ENCODE assay signal across 7 mouse cellular contexts in the genomic region with DNA sequence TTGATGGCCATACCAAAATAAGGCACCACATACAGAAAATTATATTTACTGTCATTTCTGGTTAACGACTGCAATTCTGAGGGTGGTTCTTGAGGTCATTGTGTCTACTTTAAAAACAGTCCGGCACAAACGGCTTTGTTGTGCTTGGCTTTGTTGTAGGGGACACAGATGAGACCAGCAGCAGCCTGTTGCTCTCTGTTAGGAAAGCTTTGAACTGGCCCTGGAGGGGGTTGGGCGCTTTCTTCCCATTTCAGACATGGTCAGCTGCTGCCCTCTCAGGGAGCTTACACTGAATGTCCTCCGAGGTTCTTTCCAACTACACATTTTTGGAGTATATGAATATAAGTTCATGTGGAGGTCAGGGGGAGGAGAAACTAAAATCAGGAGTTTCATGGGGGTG.
DNase-seq lines count a peak whose midpoint lies in the region; ATAC-seq lines count a peak whose summit lies in the region.

No protein-coding gene starts in this region.

- no peak overlapping the region for H3K4me3 ChIP-seq in midbrain, embryonic 11.5 days (ENCODE audit: low read depth, low read length)
- no peak overlapping the region for H3K4me3 ChIP-seq in midbrain, embryonic 15.5 days
- H3K4me3 ChIP-seq in heart, embryonic 16.5 days (ENCODE audit: low read length): no peak overlapping the region

- no peak overlapping the region for H3K27ac ChIP-seq in midbrain, embryonic 11.5 days (ENCODE audit: low read depth, low read length)
- no peak overlapping the region for H3K27ac ChIP-seq in midbrain, embryonic 15.5 days
- 0 out of 2 replicates have a peak overlapping the region, but pooled peaks have one; percentile 18 for H3K27ac ChIP-seq in heart, embryonic 16.5 days (ENCODE audit: low read length)

- no peaks in the 10 kb centered on the region for H3K36me3 ChIP-seq in midbrain, embryonic 11.5 days (ENCODE audit: control insufficient read depth, insufficient read depth, low read length)
- H3K36me3 ChIP-seq in midbrain, embryonic 15.5 days (replicated peaks): no peaks in the 10 kb centered on the region
- no peaks in the 10 kb centered on the region for H3K36me3 ChIP-seq in heart, embryonic 16.5 days (ENCODE audit: control insufficient read depth, insufficient read depth)

- H3K27me3 ChIP-seq in midbrain, embryonic 11.5 days (ENCODE audit: control insufficient read depth, insufficient read depth, low read length): no peaks in the 10 kb centered on the region
- no peaks in the 10 kb centered on the region for H3K27me3 ChIP-seq in midbrain, embryonic 15.5 days (replicated peaks)
- H3K27me3 ChIP-seq in heart, embryonic 16.5 days (ENCODE audit: control insufficient read depth, insufficient read depth, low read length): no peaks in the 10 kb centered on the region

- no peaks in the 10 kb centered on the region for H3K9me3 ChIP-seq in midbrain, embryonic 11.5 days (ENCODE audit: control insufficient read depth, low read length)
- no peaks in the 10 kb centered on the region for H3K9me3 ChIP-seq in midbrain, embryonic 15.5 days
- no peaks in the 10 kb centered on the region for H3K9me3 ChIP-seq in heart, embryonic 16.5 days (replicated peaks; ENCODE audit: control insufficient read depth, low read length)

- no peak overlapping the region for H3K4me2 ChIP-seq in midbrain, embryonic 11.5 days
- H3K4me2 ChIP-seq in midbrain, embryonic 15.5 days: no peak overlapping the region
- no peak overlapping the region for H3K4me2 ChIP-seq in heart, embryonic 16.5 days (ENCODE audit: low read depth, low read length)

- DNase-seq in midbrain, embryonic 11.5 days (ENCODE audit: low spot score, missing footprints): peak; percentile 93
- peak; percentile 79 for DNase-seq in embryo, embryonic 11 days
- DNase-seq in kidney, postnatal 4 days: peak; percentile 84 to 90
- peak; percentile 72 for DNase-seq in retina, postnatal 1 day
- DNase-seq in cerebellum, adult 9-11 months: no peak

- H3K9ac ChIP-seq in midbrain, embryonic 11.5 days (ENCODE audit: low read length): no peak overlapping the region
- no peak overlapping the region for H3K9ac ChIP-seq in midbrain, embryonic 15.5 days
- no peak overlapping the region for H3K9ac ChIP-seq in heart, embryonic 16.5 days (ENCODE audit: low read length)

- H3K4me1 ChIP-seq in midbrain, embryonic 11.5 days (ENCODE audit: control insufficient read depth, insufficient read depth, low read length): peaks cover 15% of the 10 kb centered on the region
- H3K4me1 ChIP-seq in midbrain, embryonic 15.5 days: peaks cover 12% of the 10 kb centered on the region
- peaks cover 18% of the 10 kb centered on the region for H3K4me1 ChIP-seq in heart, embryonic 16.5 days (ENCODE audit: control insufficient read depth, insufficient read depth, low read length)

- peak; percentile 81 for ATAC-seq in midbrain, embryonic 11.5 days (ENCODE audit: low FRiP score)
- no peak; the same call in 1 of the 2 replicates for ATAC-seq in midbrain, embryonic 15.5 days (replicated peaks)
- ATAC-seq in heart, embryonic 16.5 days (replicated peaks; ENCODE audit: extremely low read depth, insufficient read depth, low FRiP score): peak; percentile 73

- 7% methylated on average over 5 of the region's 5 CpGs for WGBS in midbrain, embryonic 11.5 days
- 5% methylated on average over 5 of the region's 5 CpGs for WGBS in midbrain, embryonic 15.5 days
- 26% methylated on average over 5 of the region's 5 CpGs for WGBS in heart, embryonic 16.5 days
